Mouse (Mus musculus): Measurements from ENCODE around the gene Dcun1d2. TPM values are rescaled to one million over a fixed set of nuclear protein-coding genes. Genes with fewer than 3 reads are reported as not detected.

Gene Dcun1d2
- polyA plus RNA-seq, 1 experiment from 2014 or later = 40.8 TPM

GRCm38 (mm10) chr8:13240691-13241090 is 47.2 kb downstream of the Dcun1d2 start:
- WGBS = 81% methylated on average over 7 of the region's 7 CpGs
- no peaks in the 10 kb centered on the region for H3K9me3 ChIP-seq (ENCODE audit: control insufficient read depth, low read length)
- H3K27me3 ChIP-seq (replicated peaks; ENCODE audit: control insufficient read depth, insufficient read depth, low read length) = no peaks in the 10 kb centered on the region
- no peaks in the 10 kb centered on the region for H3K36me3 ChIP-seq (ENCODE audit: control insufficient read depth, insufficient read depth)
- no peak overlapping the region for H3K27ac ChIP-seq (ENCODE audit: low read length)
- no peaks in the 10 kb centered on the region for H3K4me1 ChIP-seq (replicated peaks; ENCODE audit: control insufficient read depth, insufficient read depth, low read length)
- H3K4me3 ChIP-seq (replicated peaks; ENCODE audit: low read length) = no peak overlapping the region
- no peak overlapping the region for H3K9ac ChIP-seq (replicated peaks; ENCODE audit: low read depth, low read length)
- no peak overlapping the region for H3K4me2 ChIP-seq (ENCODE audit: low read length)
- no peak for ATAC-seq

DNA sequence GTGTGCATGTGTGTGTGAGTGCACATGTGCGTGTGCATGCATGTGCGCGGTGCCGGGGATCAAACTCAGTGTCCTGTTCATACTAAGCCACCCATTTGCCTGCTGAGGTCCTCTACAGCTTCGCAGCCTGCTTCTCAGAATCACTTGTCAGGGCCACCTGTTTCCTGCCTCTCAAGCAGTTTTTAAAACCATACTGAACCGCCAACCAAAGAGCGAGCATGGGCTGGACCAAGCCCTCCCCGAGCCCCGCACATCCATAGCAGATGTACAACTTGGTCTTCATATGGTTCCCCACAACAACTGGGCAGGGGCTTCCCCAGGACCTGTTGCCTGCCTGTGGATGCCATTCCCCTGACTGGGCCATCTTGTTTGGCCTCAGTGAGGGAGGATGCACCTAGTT is 47.9 kb downstream of the Dcun1d2 start:
- Histone ChIP-seq H3K27ac (ENCODE audit: low read length) (no peak overlapping the region), H3K9me3 (ENCODE audit: control insufficient read depth, low read length) (no peaks in the 10 kb centered on the region), H3K4me3 (replicated peaks; ENCODE audit: low read length) (no peak overlapping the region), H3K9ac (replicated peaks; ENCODE audit: low read depth, low read length) (no peak overlapping the region), H3K4me2 (ENCODE audit: low read length) (no peak overlapping the region), H3K4me1 (replicated peaks; ENCODE audit: control insufficient read depth, insufficient read depth, low read length) (no peaks in the 10 kb centered on the region), H3K36me3 (ENCODE audit: control insufficient read depth, insufficient read depth) (no peaks in the 10 kb centered on the region), H3K27me3 (replicated peaks; ENCODE audit: control insufficient read depth, insufficient read depth, low read length) (no peaks in the 10 kb centered on the region)
- no peak for ATAC-seq
- WGBS = 93% methylated on average over 9 of the region's 9 CpGs

- Histone ChIP-seq H3K9ac (replicated peaks; ENCODE audit: low read depth, low read length) (no peak overlapping the region), H3K4me3 (replicated peaks; ENCODE audit: low read length) (no peak overlapping the region), H3K4me2 (ENCODE audit: low read length) (no peak overlapping the region), H3K36me3 (ENCODE audit: control insufficient read depth, insufficient read depth) (no peaks in the 10 kb centered on the region), H3K4me1 (replicated peaks; ENCODE audit: control insufficient read depth, insufficient read depth, low read length) (no peaks in the 10 kb centered on the region), H3K9me3 (ENCODE audit: control insufficient read depth, low read length) (no peaks in the 10 kb centered on the region), H3K27me3 (replicated peaks; ENCODE audit: control insufficient read depth, insufficient read depth, low read length) (0 out of 2 replicates have a peak, but pooled peaks cover 2% of the 10 kb centered on the region), H3K27ac (ENCODE audit: low read length) (no peak overlapping the region)
- 89% methylated on average over 13 of the region's 13 CpGs for WGBS
- ATAC-seq = no peak
These were observed 53.1 kb downstream of the Dcun1d2 start for GRCm38 (mm10) chr8:13234803-13235202.

DNA sequence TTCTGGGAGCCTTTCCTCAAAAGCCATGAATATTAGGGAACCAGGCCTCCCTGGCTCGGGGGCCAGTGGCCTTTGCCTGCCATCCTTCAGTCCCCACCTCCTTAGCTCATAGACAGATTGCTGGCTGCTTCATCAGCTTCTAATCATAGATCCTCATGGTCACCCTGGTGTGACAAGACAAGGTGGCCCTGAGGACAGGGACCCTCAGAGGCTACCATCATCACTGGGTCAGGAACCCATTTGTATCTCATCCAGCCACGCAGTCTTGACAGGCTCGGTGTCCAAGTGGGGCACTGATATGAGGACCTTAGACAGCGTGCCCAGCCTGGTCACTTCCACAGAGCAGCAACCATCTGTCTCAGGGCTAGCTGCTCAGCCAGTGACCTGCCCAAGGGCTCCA is 57.5 kb downstream of the Dcun1d2 start:
- Histone ChIP-seq H3K9ac (replicated peaks; ENCODE audit: low read depth, low read length) (no peak overlapping the region), H3K4me3 (replicated peaks; ENCODE audit: low read length) (no peak overlapping the region), H3K9me3 (ENCODE audit: control insufficient read depth, low read length) (no peaks in the 10 kb centered on the region), H3K36me3 (ENCODE audit: control insufficient read depth, insufficient read depth) (no peaks in the 10 kb centered on the region), H3K4me1 (replicated peaks; ENCODE audit: control insufficient read depth, insufficient read depth, low read length) (peaks cover 4% of the 10 kb centered on the region; the same call in 1 of the 2 replicates), H3K27ac (ENCODE audit: low read length) (no peak overlapping the region), H3K4me2 (ENCODE audit: low read length) (no peak overlapping the region), H3K27me3 (replicated peaks; ENCODE audit: control insufficient read depth, insufficient read depth, low read length) (0 out of 2 replicates have a peak, but pooled peaks cover 2% of the 10 kb centered on the region)
- ATAC-seq = no peak
- WGBS = 89% methylated on average over 4 of the region's 4 CpGs

- 91% methylated on average over 12 of the region's 12 CpGs for WGBS
- Histone ChIP-seq H3K27ac (ENCODE audit: low read length) (no peak overlapping the region), H3K27me3 (replicated peaks; ENCODE audit: control insufficient read depth, insufficient read depth, low read length) (0 out of 2 replicates have a peak, but pooled peaks cover 2% of the 10 kb centered on the region), H3K9ac (replicated peaks; ENCODE audit: low read depth, low read length) (no peak overlapping the region), H3K4me2 (ENCODE audit: low read length) (no peak overlapping the region), H3K9me3 (ENCODE audit: control insufficient read depth, low read length) (no peaks in the 10 kb centered on the region), H3K4me1 (replicated peaks; ENCODE audit: control insufficient read depth, insufficient read depth, low read length) (peaks cover 4% of the 10 kb centered on the region; the same call in 1 of the 2 replicates), H3K36me3 (ENCODE audit: control insufficient read depth, insufficient read depth) (no peaks in the 10 kb centered on the region), H3K4me3 (replicated peaks; ENCODE audit: low read length) (no peak overlapping the region)
- ATAC-seq = no peak
These were observed 58.1 kb downstream of the Dcun1d2 start for GRCm38 (mm10) chr8:13229802-13230201.

DNA sequence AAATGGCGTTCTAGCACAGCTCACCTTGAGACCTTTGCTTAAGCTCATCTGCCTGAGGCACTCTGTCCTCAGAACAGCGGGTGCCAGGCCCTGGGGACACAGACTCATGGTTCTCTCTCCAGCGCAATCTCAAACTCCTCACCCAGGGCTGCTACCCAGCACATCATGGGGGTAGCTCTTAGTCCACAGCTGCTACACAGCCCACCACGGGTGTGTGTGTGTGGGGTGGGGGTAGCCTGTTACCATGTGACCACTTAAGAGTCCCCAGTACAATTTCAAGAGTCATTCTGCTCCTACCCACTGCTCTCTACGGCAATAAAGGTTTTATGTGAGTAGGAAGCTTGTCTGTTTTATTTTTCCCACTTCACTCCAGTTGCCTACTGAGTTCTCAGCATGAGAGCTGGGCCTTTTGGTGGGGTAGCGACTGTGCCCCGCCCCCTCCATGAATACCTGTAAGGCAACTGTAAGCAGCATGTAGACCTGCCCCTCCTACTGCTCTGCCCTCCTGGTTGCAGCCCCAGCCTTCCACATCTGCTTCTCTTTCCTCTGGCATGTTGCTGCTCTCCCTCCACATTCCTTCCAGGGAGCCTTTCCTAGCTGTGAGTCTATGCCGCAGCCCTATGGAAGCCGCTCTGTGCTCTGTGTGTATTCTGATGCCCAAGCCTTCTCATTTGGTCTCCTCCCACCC is 58.9 kb downstream of the Dcun1d2 start:
- Histone ChIP-seq H3K36me3 (ENCODE audit: control insufficient read depth, insufficient read depth) (no peaks in the 10 kb centered on the region), H3K27me3 (replicated peaks; ENCODE audit: control insufficient read depth, insufficient read depth, low read length) (0 out of 2 replicates have a peak, but pooled peaks cover 2% of the 10 kb centered on the region), H3K4me1 (replicated peaks; ENCODE audit: control insufficient read depth, insufficient read depth, low read length) (peaks cover 4% of the 10 kb centered on the region; the same call in 1 of the 2 replicates), H3K4me2 (ENCODE audit: low read length) (no peak overlapping the region), H3K9me3 (ENCODE audit: control insufficient read depth, low read length) (no peaks in the 10 kb centered on the region), H3K27ac (ENCODE audit: low read length) (no peak overlapping the region), H3K4me3 (replicated peaks; ENCODE audit: low read length) (no peak overlapping the region), H3K9ac (replicated peaks; ENCODE audit: low read depth, low read length) (no peak overlapping the region)
- WGBS = 59% methylated on average over 9 of the region's 9 CpGs
- no peak for ATAC-seq

DNA sequence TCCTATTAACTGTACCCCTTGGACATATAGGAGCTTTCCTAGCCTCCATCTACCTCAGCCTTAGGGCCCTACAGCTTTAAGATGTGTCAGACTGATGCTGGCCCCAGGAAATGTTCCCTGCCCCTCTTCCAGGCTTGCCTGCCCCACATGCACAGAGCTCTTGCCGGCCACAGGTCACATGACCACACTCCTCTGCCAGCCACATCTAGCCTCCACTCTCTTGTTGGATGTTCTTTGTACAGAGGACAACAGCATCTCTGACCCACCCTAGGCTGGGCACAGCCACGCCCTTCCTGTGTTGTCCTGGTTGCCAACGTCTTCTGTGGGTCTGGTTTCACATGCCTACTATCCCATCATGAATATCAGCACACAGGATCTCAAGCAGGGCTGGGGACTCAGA is 60.7 kb downstream of the Dcun1d2 start:
- no peak for ATAC-seq
- H3K4me3 ChIP-seq (replicated peaks; ENCODE audit: low read length) = no peak overlapping the region
- H3K27me3 ChIP-seq (replicated peaks; ENCODE audit: control insufficient read depth, insufficient read depth, low read length) = no peaks in the 10 kb centered on the region
- no peak overlapping the region for H3K27ac ChIP-seq (ENCODE audit: low read length)
- H3K4me1 ChIP-seq (replicated peaks; ENCODE audit: control insufficient read depth, insufficient read depth, low read length) = peaks cover 4% of the 10 kb centered on the region; the same call in 1 of the 2 replicates
- H3K9ac ChIP-seq (replicated peaks; ENCODE audit: low read depth, low read length) = no peak overlapping the region
- no peak overlapping the region for H3K4me2 ChIP-seq (ENCODE audit: low read length)
- 66% methylated on average over 3 of the region's 3 CpGs for WGBS
- H3K36me3 ChIP-seq (ENCODE audit: control insufficient read depth, insufficient read depth) = no peaks in the 10 kb centered on the region
- H3K9me3 ChIP-seq (ENCODE audit: control insufficient read depth, low read length) = no peaks in the 10 kb centered on the region

DNA sequence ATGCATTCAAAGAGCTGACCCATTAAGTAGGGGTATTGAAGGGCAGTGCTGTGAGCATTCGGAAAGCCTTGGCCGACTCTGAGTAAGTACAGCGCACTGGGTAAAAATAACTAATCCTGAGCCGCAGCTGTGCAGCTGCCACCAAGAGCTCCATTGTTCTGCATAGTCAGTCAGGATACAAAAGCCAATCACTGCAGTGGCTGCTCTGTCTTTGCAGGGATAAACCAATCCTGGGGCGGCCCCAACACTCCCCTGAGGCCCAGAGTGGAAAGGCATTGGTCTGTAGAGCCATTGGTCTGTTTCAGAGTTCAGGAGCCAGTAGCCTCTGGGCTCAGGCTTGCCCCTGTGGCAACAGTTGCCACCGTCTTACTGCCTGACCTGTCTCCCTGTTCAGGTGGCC is 61.6 kb downstream of the Dcun1d2 start:
- peak overlapping the region; percentile 27 for H3K27ac ChIP-seq (ENCODE audit: low read length)
- H3K4me1 ChIP-seq (replicated peaks; ENCODE audit: control insufficient read depth, insufficient read depth, low read length) = peaks cover 4% of the 10 kb centered on the region; the same call in 1 of the 2 replicates
- H3K9ac ChIP-seq (replicated peaks; ENCODE audit: low read depth, low read length) = no peak overlapping the region
- ATAC-seq = peak; percentile 65
- H3K4me2 ChIP-seq (ENCODE audit: low read length) = no peak overlapping the region
- H3K4me3 ChIP-seq (replicated peaks; ENCODE audit: low read length) = no peak overlapping the region
- 12% methylated on average over 6 of the region's 6 CpGs for WGBS
- H3K36me3 ChIP-seq (ENCODE audit: control insufficient read depth, insufficient read depth) = no peaks in the 10 kb centered on the region
- no peaks in the 10 kb centered on the region for H3K27me3 ChIP-seq (replicated peaks; ENCODE audit: control insufficient read depth, insufficient read depth, low read length)
- H3K9me3 ChIP-seq (ENCODE audit: control insufficient read depth, low read length) = no peaks in the 10 kb centered on the region

DNA sequence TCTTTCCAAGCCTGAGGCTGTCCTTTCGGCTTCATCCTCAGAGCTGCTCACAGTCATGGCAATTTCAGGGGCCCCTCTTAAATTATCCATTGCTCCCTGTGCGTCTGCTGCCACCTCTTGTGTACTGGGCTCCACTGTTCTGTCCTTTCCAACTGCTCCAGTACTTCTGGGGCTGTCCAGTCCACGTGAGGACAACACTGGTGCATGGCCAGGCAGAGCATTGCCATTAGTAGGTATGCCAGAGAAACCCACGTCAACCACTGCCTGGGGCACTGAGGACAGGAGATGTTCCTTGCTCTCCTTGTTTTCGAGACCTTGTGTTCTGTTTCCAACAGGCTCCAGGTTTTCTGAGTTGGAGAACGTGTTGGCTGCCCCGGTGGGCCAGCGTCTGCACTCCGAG is 63.5 kb downstream of the Dcun1d2 start:
- H3K4me2 ChIP-seq (ENCODE audit: low read length) = no peak overlapping the region
- H3K9me3 ChIP-seq (ENCODE audit: control insufficient read depth, low read length) = no peaks in the 10 kb centered on the region
- peaks cover 4% of the 10 kb centered on the region; the same call in 1 of the 2 replicates for H3K4me1 ChIP-seq (replicated peaks; ENCODE audit: control insufficient read depth, insufficient read depth, low read length)
- H3K36me3 ChIP-seq (ENCODE audit: control insufficient read depth, insufficient read depth) = no peaks in the 10 kb centered on the region
- no peak overlapping the region for H3K9ac ChIP-seq (replicated peaks; ENCODE audit: low read depth, low read length)
- no peak for ATAC-seq
- H3K27ac ChIP-seq (ENCODE audit: low read length) = no peak overlapping the region
- H3K27me3 ChIP-seq (replicated peaks; ENCODE audit: control insufficient read depth, insufficient read depth, low read length) = no peaks in the 10 kb centered on the region
- no peak overlapping the region for H3K4me3 ChIP-seq (replicated peaks; ENCODE audit: low read length)
- 84% methylated on average over 9 of the region's 9 CpGs for WGBS

All from forebrain, embryonic 16.5 days (tissue).